Mouse (Mus musculus) heart, postnatal 14 days (tissue): ENCODE results near the gene Apol10b. TPM values are rescaled to one million over a fixed set of nuclear protein-coding genes. Genes with fewer than 3 reads are reported as not detected.
"Not testable (repeated sequence)": the region's sequence is repeated elsewhere in the genome, so short reads cannot be mapped to it uniquely, and the experiment has no call there.

ENCODE experiments used
- DNase-seq, 2 experiments: peaks; one replicate each; pipeline ENCODE4 v3.0.0; 2021 to 2022
- intact Hi-C: fragments of 180-260 bp; cut with DNase I; formaldehyde crosslinking; loops from one replicate; pipeline ENCODE4 v1.15.1; 2025
- long read RNA-seq, 2 experiments: library from polyadenylated mRNA; stranded (forward); transcript quantifications; one replicate each; pipeline ENCODE4 v2.0.0; 2021
- total RNA-seq, 2 experiments: library from RNA; stranded (reverse); gene quantifications; 2 replicates each; pipeline ENCODE4 v1.2.3; 2021

The Apol10b gene
- under 1 TPM; 0.32 to 0.33 TPM for total RNA-seq
- long read RNA-seq, experiment 1, partial matches to known transcripts: 0 of 1 reads
- long read RNA-seq, experiment 1, other reads (novel, unspliced or antisense): 1 of 1 reads
- long read RNA-seq, experiment 2, partial matches to known transcripts: 0 of 1 reads
- long read RNA-seq, experiment 2, other reads (novel, unspliced or antisense): 0 of 1 reads

DNA sequence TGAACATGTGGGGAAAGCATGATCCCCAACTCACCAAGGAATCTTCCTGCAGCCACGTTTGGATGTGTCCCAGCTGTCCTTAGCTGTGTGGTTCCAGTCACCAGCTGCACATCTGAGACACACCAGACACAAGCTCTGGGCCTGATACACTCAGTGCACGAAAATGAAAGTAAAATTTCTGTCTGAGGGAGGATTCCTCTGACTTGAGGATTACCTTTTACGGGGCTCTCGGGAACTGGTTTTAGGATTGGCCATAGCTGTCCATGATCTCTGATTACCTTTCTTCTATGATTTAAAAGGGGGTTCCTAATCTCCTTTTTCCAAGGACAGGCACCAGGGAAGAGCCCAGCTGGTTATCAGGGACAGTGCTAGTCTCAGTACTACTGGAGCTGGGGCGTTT, at the start of gene Apol10b:
Gene Apol10b (minus strand): TSS at position 165 of the 400 bp plus-strand sequence.
- no peak for DNase-seq
- intact Hi-C loops: no loop called here

DNA sequence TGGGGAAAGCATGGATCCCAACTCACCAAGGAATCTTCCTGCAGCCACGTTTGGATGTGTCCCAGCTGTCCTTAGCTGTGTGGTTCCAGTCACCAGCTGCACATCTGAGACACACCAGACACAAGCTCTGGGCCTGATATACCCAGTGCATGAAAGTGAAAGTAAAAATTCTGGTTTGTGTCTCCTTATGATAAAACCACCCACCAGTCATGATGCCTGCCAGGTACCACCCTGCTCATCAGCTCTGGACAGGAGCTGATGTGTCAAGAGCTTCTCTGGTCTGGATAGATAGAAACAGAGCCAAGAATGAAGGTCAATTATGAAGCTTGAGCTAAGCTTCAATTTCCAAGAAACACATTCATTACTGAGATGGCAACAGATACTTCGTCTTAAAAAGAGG, 47.3 kb upstream of the Apol10b start, which contains the start of gene Apol11b:
Gene Apol11b (minus strand): TSS at position 111 of the 400 bp plus-strand sequence.
- intact Hi-C loops, DNase-seq: not testable (repeated sequence)

DNA sequence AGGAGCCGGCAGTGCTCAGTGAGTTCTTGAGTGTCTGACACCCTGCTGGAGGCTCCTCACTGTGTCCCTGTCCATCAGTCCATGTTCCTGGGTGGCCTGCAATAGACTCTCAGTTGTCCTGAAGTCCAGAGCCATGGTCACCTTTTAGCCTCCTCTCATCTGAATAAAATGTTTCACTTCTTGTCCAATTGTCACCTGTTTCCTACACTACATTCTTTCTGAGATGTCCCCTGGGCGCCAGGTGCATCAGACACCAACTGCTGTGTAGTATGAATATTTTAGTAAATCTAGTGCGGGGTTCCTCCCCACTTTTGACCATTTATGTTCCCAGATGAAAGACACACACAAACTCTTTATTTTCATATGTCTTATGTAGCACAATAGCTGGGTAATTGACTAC, 33.9 kb upstream of the Apol10b start:
- intact Hi-C loops: loop anchor here (2.0 kb wide), 1 partner anchor 107 kb away; no protein-coding TSS in a partner anchor
- DNase-seq: not testable (repeated sequence)

DNA sequence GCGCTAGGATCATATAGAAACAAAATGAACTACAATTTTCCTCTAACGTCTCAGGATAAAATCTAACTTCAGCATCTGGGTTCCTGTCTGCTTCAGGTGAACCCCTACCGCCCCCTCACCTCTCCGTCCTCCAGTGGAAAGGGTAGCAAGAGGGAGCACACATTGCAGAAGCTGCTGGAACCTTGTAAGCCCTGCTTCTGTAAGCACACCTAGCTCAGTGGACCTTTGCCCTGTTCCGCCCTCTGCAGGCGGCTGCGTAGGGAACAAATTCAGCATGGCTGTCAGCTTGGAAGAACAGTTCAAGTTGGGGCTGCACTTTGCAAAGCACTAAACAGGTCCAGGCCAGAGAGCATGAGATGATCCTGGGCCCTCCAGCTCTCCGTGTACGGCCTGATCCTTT, 32.7 kb upstream of the Apol10b start:
- peak in 1 of 2 experiments; percentile 13 for DNase-seq
- intact Hi-C loops: not testable (repeated sequence)

DNA sequence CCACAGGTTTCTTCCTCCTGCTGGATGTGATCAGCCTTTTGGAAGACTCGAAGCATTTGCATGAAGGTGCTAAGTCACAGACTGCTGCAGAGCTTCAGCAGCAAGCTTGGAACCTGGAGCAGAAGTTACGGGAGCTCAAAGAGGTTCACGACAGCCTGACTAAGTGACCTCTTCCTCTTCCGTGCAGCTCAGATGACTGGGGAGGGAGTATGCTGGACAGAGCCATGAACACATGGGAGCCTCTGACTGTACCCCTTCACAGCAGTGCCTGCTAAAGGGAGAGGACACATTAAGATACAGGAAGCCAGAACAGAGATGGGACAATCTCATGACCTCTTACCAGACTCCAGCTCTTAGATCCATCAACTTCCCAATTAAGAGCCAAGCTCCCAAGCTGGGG, 30.5 kb upstream of the Apol10b start:
- intact Hi-C loops, DNase-seq: not testable (repeated sequence)

DNA sequence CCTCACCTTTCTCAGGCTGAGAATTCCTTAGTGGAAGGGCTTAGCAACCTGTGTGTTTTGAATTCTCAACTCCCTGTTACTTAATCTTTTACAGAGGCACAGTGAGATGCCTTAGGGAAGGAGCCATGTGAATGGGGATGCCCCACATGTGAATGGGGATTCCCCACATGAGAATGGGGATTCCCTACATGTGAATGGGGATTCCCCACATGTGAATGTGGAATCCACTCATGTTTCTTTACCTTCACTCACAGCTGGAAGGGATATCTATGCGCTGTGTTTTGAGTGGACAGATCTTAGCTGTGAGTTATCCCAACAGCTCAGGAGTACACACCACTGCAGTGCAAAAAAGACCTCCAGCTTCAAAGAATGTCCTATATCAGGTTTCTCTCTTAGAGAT, 28.8 kb upstream of the Apol10b start:
- intact Hi-C loops: no loop called here
- no peak for DNase-seq

DNA sequence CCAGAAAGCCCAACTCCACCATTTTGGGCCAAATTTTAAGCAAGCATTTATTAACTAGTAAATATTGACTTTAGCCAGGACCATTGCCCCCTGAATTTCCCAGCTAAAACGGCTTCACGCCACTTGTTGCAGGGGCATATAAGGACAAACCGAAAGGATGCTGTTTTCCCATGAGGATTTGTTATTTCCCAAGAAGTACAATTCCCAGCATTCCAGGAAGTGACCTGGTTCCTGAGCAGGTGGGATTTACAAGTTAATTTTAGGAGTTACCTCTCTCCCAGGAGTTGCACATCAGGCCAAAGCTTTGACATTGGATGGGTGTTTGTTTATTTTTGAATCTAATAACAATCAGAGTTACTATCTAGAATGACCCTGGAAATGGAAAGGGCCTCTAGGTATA, 10.1 kb upstream of the Apol10b start:
- intact Hi-C loops: no loop called here
- no peak for DNase-seq

DNA sequence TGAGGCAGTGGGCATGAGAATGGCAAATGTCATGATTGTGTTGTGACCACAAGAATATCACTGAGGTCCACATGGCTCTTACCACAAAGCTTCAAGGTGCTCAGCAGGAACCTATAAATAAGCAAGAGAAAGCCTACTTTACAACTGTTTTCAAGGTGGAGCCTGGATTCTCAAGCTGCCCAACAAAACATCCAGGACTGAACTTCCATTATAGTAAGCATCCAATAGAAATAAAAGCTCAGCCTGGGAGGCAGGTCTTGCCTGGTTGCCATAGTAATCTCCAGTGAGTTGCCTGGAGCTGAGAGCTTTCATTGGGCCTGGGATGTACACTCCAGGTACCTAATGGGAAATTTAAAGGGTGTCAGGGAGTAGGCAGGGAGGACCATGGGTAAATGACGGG, 3.0 kb upstream of the Apol10b start, which contains the start of gene Gm36245:
Gene Gm36245 (plus strand): TSS at position 301 of the 400 bp plus-strand sequence.
- no peak for DNase-seq
- intact Hi-C loops: loop anchor here (1.0 kb wide), 1 partner anchor 37 kb away; no protein-coding TSS in a partner anchor

DNA sequence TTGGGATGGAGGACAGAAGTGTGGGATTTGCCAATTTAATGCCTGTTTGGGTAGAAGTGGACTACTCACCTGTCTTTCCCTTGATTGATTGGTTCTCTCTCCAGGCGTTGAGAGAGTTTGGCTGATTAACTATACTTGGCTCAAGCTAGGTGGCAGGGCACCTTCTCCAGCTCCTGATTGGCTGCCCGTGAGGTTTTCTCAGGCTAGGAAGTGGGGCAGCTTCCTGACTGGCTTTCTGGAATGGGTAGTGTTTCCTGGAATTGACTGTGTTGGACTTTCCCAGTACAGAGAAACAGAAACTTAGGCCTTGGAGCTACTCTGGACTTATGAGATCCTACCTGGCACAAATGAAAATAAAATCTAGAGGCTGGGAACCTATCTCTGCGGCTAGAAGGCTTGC, 2.5 kb upstream of the Apol10b start:
- DNase-seq: no peak
- intact Hi-C loops: no loop called here

DNA sequence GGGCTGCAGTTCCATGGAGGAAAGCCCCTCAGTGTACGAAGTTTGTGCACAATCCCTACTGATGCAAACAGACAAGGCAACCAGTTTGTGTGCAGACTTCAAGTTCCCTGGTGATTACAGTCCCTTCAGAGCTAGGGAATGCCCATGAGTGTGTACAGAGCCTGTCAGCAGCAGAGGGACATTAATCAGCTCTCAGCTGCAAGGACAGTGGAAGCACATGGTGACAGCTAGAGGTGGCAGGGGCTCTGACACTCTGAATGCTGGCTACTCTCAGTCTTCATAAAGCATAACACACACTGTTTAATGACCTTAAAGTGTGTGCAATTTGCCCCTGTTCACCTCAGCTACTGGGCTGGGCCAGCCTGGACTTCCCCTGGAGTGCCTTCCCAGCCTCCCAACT, 2.4 kb downstream of the Apol10b start:
- intact Hi-C loops: no loop called here
- DNase-seq: no peak

DNA sequence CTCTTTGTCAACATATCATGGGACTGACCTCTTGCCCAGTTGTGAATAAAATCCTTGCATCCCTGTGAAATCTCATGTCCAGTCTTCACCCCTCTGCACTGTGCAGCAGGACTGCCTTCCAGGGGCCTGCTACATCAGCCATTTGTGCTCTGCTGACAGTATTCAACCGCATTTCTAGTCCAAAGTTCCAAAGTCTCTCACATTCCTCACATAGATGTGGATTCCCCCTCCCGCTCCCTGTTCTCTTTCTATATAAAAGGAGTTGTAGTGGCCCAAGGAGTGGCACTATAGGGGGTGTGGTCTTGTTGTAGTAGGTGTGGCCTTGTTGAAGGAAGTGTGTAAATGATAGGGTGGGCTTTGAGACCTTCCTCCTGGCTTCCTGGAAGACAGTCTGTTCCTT, 5.0 kb downstream of the Apol10b start:
- DNase-seq: no peak
- intact Hi-C loops: no loop called here

DNA sequence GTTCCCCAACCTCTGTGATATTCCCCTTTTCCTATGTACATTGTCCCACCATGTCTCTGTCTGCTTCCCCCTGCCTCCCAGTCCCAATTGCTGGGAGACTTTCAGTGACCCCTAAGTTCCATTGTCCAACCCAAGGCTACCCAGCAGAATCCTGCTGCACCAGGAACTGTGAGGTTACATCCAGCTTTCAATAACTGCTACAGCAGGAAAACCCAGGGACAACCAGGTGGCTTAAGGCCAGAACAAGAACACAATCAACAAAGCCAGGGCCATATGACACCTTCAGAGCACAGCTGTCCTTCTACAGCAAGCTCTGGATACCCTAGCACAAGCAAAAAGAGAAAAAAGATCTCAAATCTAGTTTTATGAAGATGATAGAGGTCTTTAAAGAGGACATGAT, 6.9 kb downstream of the Apol10b start:
- intact Hi-C loops: no loop called here
- DNase-seq: no peak

DNA sequence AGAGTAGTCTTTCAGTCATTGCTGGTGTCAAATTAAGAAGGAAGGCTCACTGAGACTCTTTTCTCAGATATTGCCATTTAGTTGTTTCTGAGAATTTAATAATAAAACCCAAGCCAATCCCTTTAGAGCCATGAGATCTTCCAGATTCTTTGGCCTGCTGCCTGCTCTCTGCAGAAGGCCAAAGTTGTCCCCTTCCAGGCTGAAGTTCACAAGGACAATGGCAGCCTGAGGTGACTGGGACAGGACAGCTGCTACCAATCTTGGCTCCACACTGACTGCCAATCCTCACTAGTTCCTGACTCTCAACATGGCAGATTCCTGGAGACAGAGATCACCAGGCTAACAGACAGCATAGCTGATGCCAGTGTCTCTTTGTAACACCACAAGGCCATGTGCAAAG, 8.9 kb downstream of the Apol10b start:
- intact Hi-C loops: no loop called here
- peak; percentile 43 to 65 for DNase-seq

DNA sequence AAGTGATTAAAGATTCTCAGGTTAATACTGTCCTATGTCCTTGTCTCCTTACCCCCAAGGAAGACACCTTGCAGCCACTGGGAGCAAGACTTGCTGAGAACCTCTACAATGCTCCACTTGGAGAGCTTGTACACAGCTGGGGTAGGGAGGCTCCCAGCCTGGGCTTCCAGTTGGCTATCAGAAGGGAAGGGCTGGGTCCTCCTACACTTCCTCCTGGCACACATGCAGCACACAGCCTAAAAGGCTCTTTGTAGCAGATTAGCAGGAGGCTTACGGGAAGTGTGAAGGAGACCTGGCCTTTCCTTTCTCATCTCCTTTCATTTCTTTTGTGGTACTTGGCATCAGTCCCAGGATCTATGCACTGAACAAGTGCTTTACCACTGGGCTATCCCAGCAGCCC, 14.2 kb downstream of the Apol10b start:
- intact Hi-C loops: no loop called here
- DNase-seq: peak; percentile 66

DNA sequence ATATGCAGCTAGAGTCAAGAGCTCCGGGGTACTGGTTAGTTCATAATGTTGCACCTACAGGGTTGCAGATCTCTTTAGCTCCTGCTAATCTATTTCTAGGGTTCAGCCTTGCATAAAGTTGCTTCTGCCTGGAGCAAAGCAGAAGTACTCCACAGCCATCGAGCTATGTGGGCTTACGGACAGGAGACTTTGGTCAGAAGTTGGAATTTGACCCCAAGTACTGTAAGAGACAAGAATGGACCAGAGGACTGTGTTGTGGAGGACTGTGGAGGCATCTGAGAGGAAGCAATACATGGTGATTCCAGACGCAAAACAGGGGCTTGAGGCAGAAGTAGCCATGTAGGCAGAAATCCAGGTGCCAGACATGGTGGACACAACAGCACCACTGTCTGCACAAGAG, 16.6 kb downstream of the Apol10b start:
- DNase-seq: no peak
- intact Hi-C loops: no loop called here

DNA sequence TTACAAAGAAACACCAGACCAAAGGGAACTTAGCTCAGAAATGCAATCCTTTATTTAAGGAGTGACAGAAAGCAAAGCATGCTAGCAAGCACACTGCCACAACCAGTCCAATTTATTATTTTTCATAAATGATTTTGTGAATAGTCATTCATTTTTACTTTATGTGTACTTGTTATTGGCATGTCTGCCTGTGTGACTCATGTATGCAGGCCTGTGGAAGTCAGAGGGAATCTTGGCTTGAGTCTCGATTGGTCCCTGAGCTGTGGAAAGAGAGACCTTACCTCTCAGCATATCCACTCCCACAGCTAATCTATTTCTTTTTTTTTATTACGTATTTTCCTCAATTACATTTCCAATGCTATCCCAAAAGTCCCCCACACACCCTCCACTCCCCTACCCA, 17.1 kb downstream of the Apol10b start:
- intact Hi-C loops: no loop called here
- DNase-seq: no peak

DNA sequence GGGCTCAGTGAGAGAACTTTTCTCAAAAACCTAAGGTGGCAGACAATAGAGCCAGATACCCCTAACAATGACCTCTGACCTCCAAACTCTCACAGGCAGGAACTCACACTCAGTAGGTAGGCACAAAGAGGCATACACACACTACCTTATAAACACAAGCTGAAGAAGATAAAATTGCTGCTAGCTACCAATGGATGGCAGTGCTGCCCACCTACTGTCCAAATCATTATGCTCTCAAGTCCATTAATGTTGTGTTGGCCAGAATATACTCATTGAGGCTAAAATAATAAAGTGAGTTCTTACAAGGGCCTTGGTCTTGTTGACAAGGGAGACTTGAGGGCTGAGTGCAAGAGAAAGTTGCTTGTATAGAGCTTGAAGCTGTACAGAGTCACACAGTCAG, 32.7 kb downstream of the Apol10b start:
- DNase-seq: no peak
- intact Hi-C loops: no loop called here

DNA sequence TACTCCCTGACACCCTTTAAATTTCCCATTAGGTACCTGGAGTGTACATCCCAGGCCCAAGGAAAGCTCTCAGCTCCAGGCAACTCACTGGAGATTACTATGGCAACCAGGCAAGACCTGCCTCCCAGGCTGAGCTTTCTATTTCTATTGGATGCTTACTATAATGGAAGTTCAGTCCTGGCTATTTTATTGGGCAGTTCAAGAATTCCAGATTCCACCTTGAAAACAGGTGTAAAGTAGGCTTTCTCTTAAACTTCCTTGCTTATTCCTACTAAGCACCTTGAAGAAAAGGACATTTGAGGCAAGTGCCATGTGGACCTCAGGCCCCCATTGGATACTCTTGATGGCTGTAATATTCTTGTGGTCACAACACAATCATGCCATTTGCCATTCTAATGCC, 34.1 kb downstream of the Apol10b start, which contains the start of gene 1700025B11Rik:
Gene 1700025B11Rik (minus strand): TSS at position 101 of the 400 bp plus-strand sequence.
- no peak for DNase-seq
- intact Hi-C loops: loop anchor here (1.0 kb wide), 1 partner anchor 38 kb away; the partner anchor contains the start of gene Gm36245

DNA sequence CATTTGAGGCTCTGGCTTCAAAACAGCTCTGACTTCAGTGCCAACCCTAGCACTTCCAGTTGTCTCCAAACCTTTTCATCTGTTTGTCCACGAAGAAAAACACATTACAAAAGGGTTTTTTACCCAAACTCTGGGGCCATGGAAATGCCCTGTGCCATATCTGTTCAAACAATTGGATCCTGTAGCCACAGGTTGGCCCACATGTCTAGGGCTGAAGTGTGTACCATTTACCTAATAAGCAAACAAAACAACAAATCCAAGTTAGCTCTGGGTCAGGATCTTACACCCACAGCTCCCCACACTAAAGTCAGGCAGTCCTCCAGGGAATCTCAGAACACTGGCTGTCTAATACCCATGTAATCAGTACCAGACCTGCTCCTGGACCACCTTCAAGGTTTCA, 56.7 kb downstream of the Apol10b start:
- intact Hi-C loops, DNase-seq: not testable (repeated sequence)
